Mouse (Mus musculus): ENCODE measurements around the gene Snx29. TPM values are rescaled to one million over a fixed set of nuclear protein-coding genes. Genes with fewer than 3 reads are reported as not detected.
"Not testable (repeated sequence)": the region's sequence is repeated elsewhere in the genome, so short reads cannot be mapped to it uniquely, and the experiment has no call there.

Gene Snx29
- polyA plus RNA-seq, 1 experiment from 2014 or later = 6.1 TPM

DNA sequence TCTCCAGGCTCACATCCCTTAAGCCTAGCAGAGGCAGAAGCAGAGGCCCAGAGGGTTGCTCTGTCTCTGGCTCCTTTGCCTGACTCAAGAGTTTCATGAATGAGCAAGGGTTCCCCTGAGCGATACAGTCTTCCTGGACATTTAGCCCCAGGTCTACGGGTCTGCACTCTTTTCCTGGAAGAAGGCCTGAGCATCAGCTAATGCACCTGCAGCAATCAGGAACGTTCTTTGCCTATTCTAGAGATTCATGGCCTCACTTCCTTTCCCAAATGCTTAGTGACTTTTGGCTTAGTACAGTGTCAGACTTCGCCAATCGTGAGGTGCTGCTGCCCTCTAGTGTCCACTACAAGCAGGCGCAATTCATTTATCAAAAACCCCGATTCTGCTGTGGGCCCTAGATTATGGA is 95.5 kb downstream of the Snx29 start:
- Histone ChIP-seq H3K27me3 (no peaks in the 10 kb centered on the region), H3K9me3 (replicated peaks) (no peaks in the 10 kb centered on the region), H3K4me2 (no peak overlapping the region), H3K9ac (no peak overlapping the region), H3K4me3 (no peak overlapping the region), H3K4me1 (replicated peaks) (no peaks in the 10 kb centered on the region), H3K27ac (no peak overlapping the region), H3K36me3 (no peaks in the 10 kb centered on the region)
- WGBS = 14% methylated on average over 7 of the region's 7 CpGs
- ATAC-seq (replicated peaks; ENCODE audit: insufficient number of reproducible peaks, insufficient read depth, low FRiP score, low read depth) = no peak

DNA sequence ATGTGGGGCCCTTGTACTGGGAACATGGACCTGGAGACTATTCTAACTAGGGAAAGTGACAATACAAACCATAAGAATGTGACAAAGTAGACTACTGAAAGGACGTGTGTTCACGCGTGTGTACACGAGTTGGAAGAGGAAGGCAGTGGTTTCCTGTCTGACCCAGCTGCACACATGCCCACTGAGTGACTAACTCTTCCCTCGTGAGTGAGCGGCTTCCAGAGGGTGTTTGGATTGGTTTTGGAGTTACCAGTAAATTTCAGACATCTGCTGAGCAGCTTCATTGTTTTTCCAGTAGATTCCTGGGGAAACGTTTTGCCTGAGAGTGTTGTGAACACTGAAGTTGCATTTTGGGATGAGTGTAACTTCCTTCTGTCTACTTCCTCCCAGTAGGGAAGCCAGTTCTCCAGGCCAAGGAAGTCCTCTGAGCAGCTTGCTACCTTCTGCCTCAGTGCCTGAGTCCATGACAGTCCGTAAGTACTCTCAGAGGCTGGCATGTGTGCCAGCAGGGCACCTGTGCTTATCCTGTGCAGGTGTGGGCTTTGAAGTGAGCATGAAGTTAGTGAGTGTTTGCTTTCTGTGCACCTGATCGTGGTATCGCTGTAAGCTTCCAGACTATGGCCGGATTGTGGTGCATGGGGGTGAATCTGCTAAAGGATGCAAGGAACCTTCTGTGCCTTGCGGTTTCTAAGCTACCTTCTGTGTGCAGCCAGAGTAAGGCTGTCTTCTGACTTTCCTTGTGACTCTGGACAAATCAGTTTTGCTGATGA is 97.8 kb downstream of the Snx29 start:
- Histone ChIP-seq H3K4me1 (replicated peaks) (0 out of 2 replicates have a peak, but pooled peaks cover 6% of the 10 kb centered on the region), H3K36me3 (no peaks in the 10 kb centered on the region), H3K4me2 (no peak overlapping the region), H3K9ac (no peak overlapping the region), H3K9me3 (replicated peaks) (no peaks in the 10 kb centered on the region), H3K27ac (no peak overlapping the region), H3K4me3 (no peak overlapping the region), H3K27me3 (no peaks in the 10 kb centered on the region)
- no peak for ATAC-seq (replicated peaks; ENCODE audit: insufficient number of reproducible peaks, insufficient read depth, low FRiP score, low read depth)
- WGBS = 77% methylated on average over 12 of the region's 12 CpGs

DNA sequence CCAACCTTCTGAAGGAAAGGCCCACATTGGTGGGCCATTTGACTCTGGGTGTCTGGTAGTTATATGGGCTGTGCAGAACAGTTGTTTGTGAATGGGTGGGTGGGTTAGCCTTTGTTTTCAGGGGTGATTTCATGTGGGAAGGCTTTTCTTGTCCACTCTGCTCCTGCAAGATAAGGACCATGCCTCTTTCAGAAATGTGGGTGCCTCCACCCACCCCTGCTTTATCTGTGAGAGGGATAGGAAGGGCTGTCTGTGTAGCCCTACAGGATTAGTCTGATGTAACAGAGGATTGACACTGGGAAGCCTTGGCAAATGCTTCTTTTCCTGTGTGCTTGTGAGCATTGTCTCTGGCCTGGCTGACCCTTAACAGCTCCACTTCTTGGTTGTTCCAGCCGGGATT is 99.5 kb downstream of the Snx29 start:
- H3K4me3 ChIP-seq = no peak overlapping the region
- no peak for ATAC-seq (replicated peaks; ENCODE audit: insufficient number of reproducible peaks, insufficient read depth, low FRiP score, low read depth)
- H3K4me2 ChIP-seq = no peak overlapping the region
- H3K36me3 ChIP-seq = no peaks in the 10 kb centered on the region
- whole genome bisulfite sequencing = 80% methylated on average over 1 of the region's 1 CpGs
- no peak overlapping the region for H3K9ac ChIP-seq
- 0 out of 2 replicates have a peak, but pooled peaks cover 9% of the 10 kb centered on the region for H3K4me1 ChIP-seq (replicated peaks)
- H3K27ac ChIP-seq = no peak overlapping the region
- no peaks in the 10 kb centered on the region for H3K9me3 ChIP-seq (replicated peaks)
- no peaks in the 10 kb centered on the region for H3K27me3 ChIP-seq

DNA sequence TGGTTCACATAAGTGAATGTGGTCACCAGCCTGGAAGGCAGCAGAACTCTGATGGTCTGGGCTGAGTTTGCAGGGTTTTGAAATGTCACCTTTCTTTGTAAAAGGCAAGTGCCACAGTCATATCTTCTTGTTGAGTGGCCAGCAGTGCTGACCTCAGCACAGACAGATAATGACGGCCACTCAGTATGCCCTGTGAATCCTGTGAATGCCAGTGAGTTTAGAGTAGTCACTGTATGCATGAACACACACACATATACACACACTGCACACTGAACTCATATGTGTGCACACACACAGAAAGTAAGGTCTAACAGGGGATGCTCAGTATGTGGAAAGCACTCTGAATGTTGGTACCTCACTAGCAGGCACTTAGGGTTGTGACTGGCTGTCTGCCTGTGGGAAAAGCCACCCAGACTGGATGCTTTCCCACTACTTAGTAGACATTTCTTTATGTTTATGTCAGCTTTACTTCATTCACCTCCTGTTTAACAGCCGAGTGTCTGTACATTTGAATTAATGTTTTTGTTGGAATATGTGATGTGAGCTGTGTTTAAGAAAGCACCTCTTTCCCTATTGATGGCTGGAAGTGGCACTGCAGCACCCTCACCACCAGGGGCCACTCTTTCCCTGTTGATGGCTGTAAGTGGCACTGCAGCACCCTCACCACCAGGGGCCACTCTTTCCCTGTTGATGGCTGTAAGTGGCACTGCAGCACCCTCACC is 100.3 kb downstream of the Snx29 start:
- no peak overlapping the region for H3K9ac ChIP-seq
- H3K4me2 ChIP-seq = no peak overlapping the region
- no peak overlapping the region for H3K4me3 ChIP-seq
- no peak for ATAC-seq (replicated peaks; ENCODE audit: insufficient number of reproducible peaks, insufficient read depth, low FRiP score, low read depth)
- H3K27ac ChIP-seq = no peak overlapping the region
- 0 out of 2 replicates have a peak, but pooled peaks cover 9% of the 10 kb centered on the region for H3K4me1 ChIP-seq (replicated peaks)
- 81% methylated on average over 2 of the region's 2 CpGs for WGBS
- no peaks in the 10 kb centered on the region for H3K36me3 ChIP-seq
- no peaks in the 10 kb centered on the region for H3K27me3 ChIP-seq
- H3K9me3 ChIP-seq (replicated peaks) = no peaks in the 10 kb centered on the region

DNA sequence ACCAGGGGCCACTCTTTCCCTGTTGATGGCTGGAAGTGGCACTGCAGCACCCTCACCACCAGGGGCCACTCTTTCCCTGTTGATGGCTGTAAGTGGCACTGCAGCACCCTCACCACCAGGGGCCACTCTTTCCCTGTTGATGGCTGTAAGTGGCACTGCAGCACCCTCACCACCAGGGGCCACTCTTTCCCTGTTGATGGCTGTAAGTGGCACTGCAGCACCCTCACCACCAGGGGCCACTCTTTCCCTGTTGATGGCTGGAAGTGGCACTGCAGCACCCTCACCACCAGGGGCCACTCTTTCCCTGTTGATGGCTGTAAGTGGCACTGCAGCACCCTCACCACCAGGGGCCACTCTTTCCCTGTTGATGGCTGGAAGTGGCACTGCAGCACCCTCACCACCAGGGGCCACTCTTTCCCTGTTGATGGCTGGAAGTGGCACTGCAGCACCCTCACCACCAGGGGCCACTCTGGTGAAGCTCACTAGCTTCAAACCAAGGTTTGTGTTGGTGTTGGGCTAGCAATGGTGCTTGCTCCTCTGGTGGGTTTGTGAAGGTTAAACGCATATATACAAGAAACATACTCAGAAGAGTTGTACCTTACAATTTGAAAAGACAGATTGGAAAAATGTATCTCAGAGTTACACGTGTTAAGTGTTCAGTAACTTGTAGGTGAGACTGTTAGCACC is 101.0 kb downstream of the Snx29 start:
- not testable (repeated sequence) for H3K4me3 ChIP-seq; H3K27ac ChIP-seq; H3K4me2 ChIP-seq; H3K36me3 ChIP-seq; H3K27me3 ChIP-seq; H3K9ac ChIP-seq; H3K9me3 ChIP-seq (replicated peaks); H3K4me1 ChIP-seq (replicated peaks); ATAC-seq (replicated peaks; ENCODE audit: insufficient number of reproducible peaks, insufficient read depth, low FRiP score, low read depth)
- 89% methylated on average over 2 of the region's 2 CpGs for WGBS

DNA sequence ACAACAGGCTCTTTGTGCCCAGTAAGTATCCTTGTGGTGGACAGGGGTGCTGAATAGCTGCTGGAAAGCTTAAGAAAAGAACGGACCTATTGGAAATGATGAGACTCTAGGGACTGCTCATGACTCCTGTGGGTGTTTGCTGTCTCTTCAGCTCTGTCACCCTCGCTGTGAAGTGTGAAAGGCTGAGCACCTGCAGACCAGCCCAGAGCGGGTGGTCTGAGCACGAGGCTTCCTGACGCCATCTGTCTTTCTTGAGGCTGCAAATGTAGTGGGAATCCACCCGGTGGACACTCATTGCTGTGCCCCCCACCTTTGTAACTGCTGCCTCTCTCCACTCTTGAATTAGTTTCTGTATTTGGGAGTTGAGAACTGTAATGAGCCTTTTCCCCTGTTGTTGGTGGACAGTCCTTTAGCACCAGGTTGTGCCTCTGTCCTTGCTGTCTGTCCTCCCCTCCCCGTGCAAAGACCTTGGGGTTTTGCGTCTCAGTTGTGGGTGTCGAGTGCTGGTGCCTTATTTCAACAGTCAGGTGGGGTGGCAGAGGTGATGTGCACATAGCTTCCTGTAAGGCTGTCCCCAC is 101.9 kb downstream of the Snx29 start:
- Histone ChIP-seq H3K27me3 (no peaks in the 10 kb centered on the region), H3K36me3 (no peaks in the 10 kb centered on the region), H3K4me1 (replicated peaks) (0 out of 2 replicates have a peak, but pooled peaks cover 9% of the 10 kb centered on the region), H3K9me3 (replicated peaks) (no peaks in the 10 kb centered on the region), H3K4me2 (no peak overlapping the region), H3K4me3 (no peak overlapping the region), H3K9ac (no peak overlapping the region), H3K27ac (no peak overlapping the region)
- ATAC-seq (replicated peaks; ENCODE audit: insufficient number of reproducible peaks, insufficient read depth, low FRiP score, low read depth) = no peak
- WGBS = 86% methylated on average over 9 of the region's 9 CpGs

DNA sequence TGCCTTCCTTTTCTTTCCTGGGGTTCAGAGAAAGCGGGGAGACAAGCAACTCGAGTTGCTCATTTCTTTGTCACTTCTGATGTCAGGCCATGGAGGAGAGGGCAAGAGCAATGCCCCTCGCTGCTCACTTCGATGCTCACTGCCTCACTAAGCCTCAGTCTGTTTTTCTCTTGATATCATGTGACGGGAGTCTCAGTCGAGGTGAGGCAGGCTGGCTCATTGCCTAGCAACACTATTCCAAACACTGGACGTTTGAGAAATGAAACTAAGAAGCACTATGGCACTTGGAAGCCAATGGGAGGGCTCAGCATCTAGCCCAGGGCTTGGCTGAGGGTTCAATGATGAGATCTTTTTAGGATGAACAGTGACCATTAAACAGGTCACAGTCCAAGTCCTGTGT is 102.6 kb downstream of the Snx29 start:
- no peak overlapping the region for H3K4me2 ChIP-seq
- no peaks in the 10 kb centered on the region for H3K36me3 ChIP-seq
- 0 out of 2 replicates have a peak, but pooled peaks cover 9% of the 10 kb centered on the region for H3K4me1 ChIP-seq (replicated peaks)
- H3K9ac ChIP-seq = no peak overlapping the region
- ATAC-seq (replicated peaks; ENCODE audit: insufficient number of reproducible peaks, insufficient read depth, low FRiP score, low read depth) = no peak
- no peaks in the 10 kb centered on the region for H3K27me3 ChIP-seq
- no peak overlapping the region for H3K27ac ChIP-seq
- WGBS = 41% methylated on average over 7 of the region's 7 CpGs
- no peak overlapping the region for H3K4me3 ChIP-seq
- no peaks in the 10 kb centered on the region for H3K9me3 ChIP-seq (replicated peaks)

DNA sequence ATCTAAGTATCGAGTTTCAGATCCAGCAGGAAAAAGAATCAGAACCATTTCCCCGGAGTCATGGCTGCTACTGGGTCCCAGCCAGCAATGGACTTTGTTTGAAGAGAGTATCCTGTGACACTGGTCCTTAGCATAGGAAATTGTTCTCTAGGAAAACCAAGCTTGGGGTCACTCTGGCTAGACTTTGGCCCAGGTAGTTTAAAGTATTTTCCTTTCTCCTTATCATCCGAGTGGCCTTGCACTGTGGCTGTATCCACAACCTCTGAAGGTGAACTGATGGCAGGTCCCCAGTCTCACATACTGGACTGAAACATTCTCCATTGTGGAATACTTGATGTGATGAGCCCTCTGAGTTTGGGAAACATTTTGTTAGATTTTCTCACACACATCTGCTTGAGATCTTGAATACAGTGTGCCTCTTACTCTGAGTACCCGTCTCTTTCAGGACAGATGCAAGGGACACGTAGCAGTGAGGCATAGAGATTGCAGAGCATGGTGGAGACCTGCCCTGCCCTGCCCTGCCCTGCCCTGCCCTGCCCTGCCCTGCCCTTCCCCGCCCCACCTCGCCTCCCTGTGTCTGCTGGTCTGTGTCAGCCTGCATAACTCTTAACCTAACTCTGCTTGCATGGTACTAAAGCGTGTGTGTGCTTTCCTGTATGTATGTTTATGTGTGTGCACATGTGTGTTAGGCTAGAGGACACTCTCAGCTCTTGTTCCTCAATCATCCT is 104.3 kb downstream of the Snx29 start:
- ATAC-seq (replicated peaks; ENCODE audit: insufficient number of reproducible peaks, insufficient read depth, low FRiP score, low read depth) = no peak
- no peak overlapping the region for H3K27ac ChIP-seq
- 0 out of 2 replicates have a peak, but pooled peaks cover 9% of the 10 kb centered on the region for H3K4me1 ChIP-seq (replicated peaks)
- H3K36me3 ChIP-seq = no peaks in the 10 kb centered on the region
- H3K27me3 ChIP-seq = no peaks in the 10 kb centered on the region
- no peak overlapping the region for H3K4me3 ChIP-seq
- H3K4me2 ChIP-seq = no peak overlapping the region
- 76% methylated on average over 8 of the region's 8 CpGs for whole genome bisulfite sequencing
- no peaks in the 10 kb centered on the region for H3K9me3 ChIP-seq (replicated peaks)
- H3K9ac ChIP-seq = no peak overlapping the region

DNA sequence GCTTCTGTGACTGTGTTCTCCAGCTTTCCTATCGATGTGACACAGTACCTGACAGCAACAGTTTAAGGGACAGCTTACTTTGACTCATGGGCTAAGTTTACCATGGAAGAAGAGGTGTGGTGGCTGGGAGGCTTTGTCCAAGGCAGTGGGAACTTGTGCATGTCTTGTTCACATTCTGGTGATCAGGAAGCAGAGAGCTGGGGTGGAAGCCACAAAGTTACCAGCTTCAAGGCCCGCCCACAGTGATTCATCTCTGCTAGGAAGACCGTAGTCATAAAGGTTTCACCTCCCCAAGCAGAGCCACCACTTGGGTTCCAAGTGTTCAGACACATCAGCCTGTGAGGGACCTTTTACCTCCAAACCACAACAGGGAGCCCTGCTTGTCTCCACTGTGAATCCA is 107.1 kb downstream of the Snx29 start:
- no peaks in the 10 kb centered on the region for H3K27me3 ChIP-seq
- H3K9me3 ChIP-seq (replicated peaks) = no peaks in the 10 kb centered on the region
- H3K4me3 ChIP-seq = no peak overlapping the region
- H3K27ac ChIP-seq = no peak overlapping the region
- no peak overlapping the region for H3K9ac ChIP-seq
- ATAC-seq (replicated peaks; ENCODE audit: insufficient number of reproducible peaks, insufficient read depth, low FRiP score, low read depth) = no peak
- H3K36me3 ChIP-seq = no peaks in the 10 kb centered on the region
- H3K4me1 ChIP-seq (replicated peaks) = 0 out of 2 replicates have a peak, but pooled peaks cover 9% of the 10 kb centered on the region
- 83% methylated on average over 3 of the region's 3 CpGs for WGBS
- no peak overlapping the region for H3K4me2 ChIP-seq

DNA sequence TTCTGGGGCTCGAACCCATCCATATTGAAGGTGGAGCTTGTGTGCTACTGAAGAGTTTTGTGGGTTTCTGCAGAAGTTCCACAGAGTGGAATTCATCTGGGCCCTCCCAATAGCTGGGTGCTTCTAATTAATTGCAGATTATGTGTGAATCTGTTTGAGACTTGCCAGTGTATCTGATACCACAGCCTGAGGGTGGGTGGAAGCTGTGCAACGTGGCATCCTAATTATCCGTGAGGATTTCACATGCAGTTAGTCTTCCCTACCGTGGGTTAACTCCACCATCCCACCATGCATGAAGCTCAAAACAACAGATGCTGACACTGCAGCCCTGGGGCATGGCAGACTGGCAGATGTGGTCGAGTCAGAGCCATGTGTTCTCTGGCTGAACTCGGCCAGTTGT is 107.8 kb downstream of the Snx29 start:
- Histone ChIP-seq H3K27me3 (no peaks in the 10 kb centered on the region), H3K9me3 (replicated peaks) (no peaks in the 10 kb centered on the region), H3K4me2 (no peak overlapping the region), H3K27ac (no peak overlapping the region), H3K4me3 (no peak overlapping the region), H3K4me1 (replicated peaks) (0 out of 2 replicates have a peak, but pooled peaks cover 3% of the 10 kb centered on the region), H3K9ac (no peak overlapping the region), H3K36me3 (no peaks in the 10 kb centered on the region)
- ATAC-seq (replicated peaks; ENCODE audit: insufficient number of reproducible peaks, insufficient read depth, low FRiP score, low read depth) = no peak
- 81% methylated on average over 6 of the region's 6 CpGs for WGBS

DNA sequence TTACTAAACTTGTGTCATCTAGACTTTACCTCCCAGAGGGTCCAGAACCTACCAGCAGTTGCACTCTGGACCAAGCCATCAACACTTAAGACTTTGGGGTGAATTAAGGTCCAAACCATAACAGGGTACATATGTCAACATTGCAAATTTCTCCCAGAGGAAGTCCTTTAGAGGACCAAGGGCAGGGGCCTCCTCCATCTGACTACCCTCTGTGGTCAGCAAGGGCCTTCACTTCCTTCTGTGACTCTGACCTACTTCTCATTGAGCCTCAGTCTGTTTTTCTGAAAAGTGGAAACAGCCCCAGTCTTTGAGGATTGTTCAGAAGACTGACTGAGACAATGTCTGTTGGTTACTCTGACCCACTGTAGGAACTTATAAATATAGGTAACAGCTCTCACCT is 111.1 kb downstream of the Snx29 start:
- H3K4me1 ChIP-seq (replicated peaks) = no peaks in the 10 kb centered on the region
- no peak overlapping the region for H3K9ac ChIP-seq
- no peaks in the 10 kb centered on the region for H3K9me3 ChIP-seq (replicated peaks)
- ATAC-seq (replicated peaks; ENCODE audit: insufficient number of reproducible peaks, insufficient read depth, low FRiP score, low read depth) = no peak
- no peaks in the 10 kb centered on the region for H3K36me3 ChIP-seq
- H3K4me3 ChIP-seq = no peak overlapping the region
- no peaks in the 10 kb centered on the region for H3K27me3 ChIP-seq
- no peak overlapping the region for H3K4me2 ChIP-seq
- no peak overlapping the region for H3K27ac ChIP-seq

Measured in heart, embryonic 15.5 days (tissue).